Mouse (Mus musculus) adipocyte (in vitro differentiated cells): Measurements from ENCODE around the gene Snrpa.
"Not testable (repeated sequence)": the region's sequence is repeated elsewhere in the genome, so short reads cannot be mapped to it uniquely, and the experiment has no call there.

Source experiments
- DNase-seq: peaks from one replicate; pipeline ENCODE4 v3.0.0-alpha.2; 2016; ENCODE audit warnings: low spot score

Snrpa gene

GRCm38 (mm10) chr7:27195681-27196611 lies at the start of gene Snrpa, which contains the start of gene BC024978:
Gene Snrpa, minus strand, starts transcription at chr7:27196271.
Gene BC024978, plus strand, starts transcription at chr7:27195781.
- peak; percentile 99 for DNase-seq

- not testable (repeated sequence) for DNase-seq
Observed at GRCm38 (mm10) chr7:27244088-27244487, 48.0 kb upstream of the Snrpa start.

- no peak for DNase-seq
Observed at GRCm38 (mm10) chr7:27243211-27243610, 47.1 kb upstream of the Snrpa start.

GRCm38 (mm10) chr7:27238568-27238967 lies 42.5 kb upstream of the Snrpa start:
- no peak for DNase-seq

GRCm38 (mm10) chr7:27237527-27237926 lies 41.5 kb upstream of the Snrpa start:
- no peak for DNase-seq

- peak; percentile 79 for DNase-seq
Observed at GRCm38 (mm10) chr7:27235726-27236125, 39.7 kb upstream of the Snrpa start.

- DNase-seq = no peak
Observed at GRCm38 (mm10) chr7:27233300-27233699, 37.2 kb upstream of the Snrpa start.

GRCm38 (mm10) chr7:27232781-27233281 lies 36.8 kb upstream of the Snrpa start, which contains the start of gene Coq8b:
Gene Coq8b, plus strand, starts transcription at chr7:27233023.
- peak; percentile 94 for DNase-seq

- peak; percentile 85 for DNase-seq
Observed at GRCm38 (mm10) chr7:27231693-27232331, 35.7 kb upstream of the Snrpa start.

- no peak for DNase-seq
Observed at GRCm38 (mm10) chr7:27230781-27231180, 34.7 kb upstream of the Snrpa start.

GRCm38 (mm10) chr7:27228865-27229264 lies 32.8 kb upstream of the Snrpa start:
- no peak for DNase-seq

- peak; percentile 92 for DNase-seq
Observed at GRCm38 (mm10) chr7:27228281-27228821, 32.3 kb upstream of the Snrpa start, which contains the start of gene Itpkc. Gene Itpkc, minus strand, starts transcription at chr7:27228661.

GRCm38 (mm10) chr7:27227676-27228075 lies 31.6 kb upstream of the Snrpa start:
- DNase-seq = peak; percentile 45

GRCm38 (mm10) chr7:27227276-27227675 lies 31.2 kb upstream of the Snrpa start:
- no peak for DNase-seq

- no peak for DNase-seq
Observed at GRCm38 (mm10) chr7:27224877-27225575, 29.0 kb upstream of the Snrpa start.

- DNase-seq = no peak
Observed at GRCm38 (mm10) chr7:27222538-27222937, 26.5 kb upstream of the Snrpa start.

- no peak for DNase-seq
Observed at GRCm38 (mm10) chr7:27221939-27222338, 25.9 kb upstream of the Snrpa start.

- no peak for DNase-seq
Observed at GRCm38 (mm10) chr7:27219937-27220336, 23.9 kb upstream of the Snrpa start.

GRCm38 (mm10) chr7:27218586-27218985 lies 22.5 kb upstream of the Snrpa start:
- DNase-seq = peak; percentile 70

- no peak for DNase-seq
Observed at GRCm38 (mm10) chr7:27212626-27213025, 16.6 kb upstream of the Snrpa start.

- no peak for DNase-seq
Observed at GRCm38 (mm10) chr7:27203730-27204449, 7.8 kb upstream of the Snrpa start.
